Mouse (Mus musculus) heart, postnatal 36 days (tissue): Measurements from ENCODE around the gene Hoxb8. TPM values are rescaled to one million over a fixed set of nuclear protein-coding genes. Genes with fewer than 3 reads are reported as not detected.

ENCODE experiments used
- DNase-seq, 2 experiments: peaks; one replicate each; pipeline ENCODE4 v3.0.0; 2021 to 2022
- intact Hi-C: fragments of 180-260 bp; cut with DNase I; formaldehyde crosslinking; loops from one replicate; pipeline ENCODE4 v1.15.1; 2025
- microRNA-seq, 2 experiments: library from miRNA; unstranded; fragments of <30 nt; microRNA quantifications; one replicate each; pipeline ENCODE4 v1.2.0; 2021; ENCODE audit warnings: borderline number of aligned reads in 2 of 2
- total RNA-seq, 2 experiments: library from RNA; stranded (reverse); gene quantifications; 2 replicates each; pipeline ENCODE4 v1.2.3; 2021

The Hoxb8 gene
- total RNA-seq, 2 experiments from 2014 or later, result not detected

GRCm38 (mm10) chr11:96325747-96326212, 44.1 kb downstream of the Hoxb8 start:
- DNase-seq, result no peak
- intact Hi-C loops, result no loop called here

DNA sequence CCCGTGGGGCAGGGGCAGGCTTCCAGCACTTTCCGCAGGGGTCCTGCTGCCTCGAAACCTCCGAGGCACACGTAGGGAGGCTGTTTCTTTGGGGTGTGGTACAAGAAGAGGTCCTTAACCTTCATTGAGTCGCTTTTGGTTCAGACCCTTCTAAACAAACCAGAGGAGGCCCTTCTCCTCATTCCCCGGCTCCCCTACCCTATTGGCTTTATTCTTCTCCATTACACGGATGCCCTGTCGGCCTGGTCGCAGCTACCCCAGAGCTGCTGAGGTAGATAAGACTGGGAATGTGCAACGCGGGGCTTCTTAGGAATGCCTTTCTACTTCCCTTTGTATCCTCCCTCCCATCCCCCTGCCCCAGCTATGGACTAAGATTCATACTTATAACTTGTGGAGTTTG, 45.0 kb downstream of the Hoxb8 start:
- no peak for DNase-seq
- intact Hi-C loops, result no loop called here

DNA sequence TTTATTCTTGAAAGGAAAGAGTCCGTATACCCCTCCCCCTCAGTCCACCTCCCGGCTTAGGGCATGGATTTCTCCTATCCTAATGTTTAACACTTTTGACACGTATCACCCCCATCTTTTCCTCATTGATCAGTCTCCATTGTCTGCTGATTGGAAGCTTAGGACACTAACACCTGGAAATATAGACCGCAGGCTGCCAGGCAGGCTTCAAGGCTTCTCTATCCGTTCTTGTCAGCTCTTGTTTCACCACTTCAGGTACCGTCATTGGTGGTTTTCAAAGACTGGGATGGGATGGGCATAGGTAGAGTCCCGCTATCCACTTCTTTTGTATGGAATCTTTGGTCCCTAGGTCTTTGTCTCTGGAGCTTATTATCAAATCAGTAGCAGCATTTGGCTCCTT, 45.4 kb downstream of the Hoxb8 start:
- intact Hi-C loops, result no loop called here
- no peak for DNase-seq

GRCm38 (mm10) chr11:96327750-96328149, 46.0 kb downstream of the Hoxb8 start:
- intact Hi-C loops, result no loop called here

DNA sequence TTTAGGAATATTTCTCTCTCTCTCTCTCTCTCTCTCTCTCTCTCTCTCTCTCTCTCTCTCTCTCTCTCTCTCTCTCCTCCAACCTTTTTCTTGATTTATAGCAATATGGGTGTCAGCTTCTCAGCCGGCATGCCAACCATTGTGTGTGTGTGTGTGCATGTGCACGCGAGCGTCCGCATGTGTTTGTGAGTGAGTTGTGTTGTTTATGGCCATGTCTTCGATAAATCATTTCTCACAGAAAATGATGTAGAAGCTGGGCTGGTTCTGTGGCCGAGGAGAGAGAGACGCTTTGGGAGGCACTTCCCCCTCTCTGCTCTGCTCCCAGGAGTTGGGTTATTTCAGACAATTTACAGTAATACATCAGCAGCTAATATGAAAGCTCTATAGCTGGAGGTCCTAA, 46.9 kb downstream of the Hoxb8 start:
- intact Hi-C loops, result no loop called here
- no peak for DNase-seq

More at GRCm38 (mm10) chr11:96327750-96328149, 46.0 kb downstream of the Hoxb8 start:
- DNase-seq, result no peak

DNA sequence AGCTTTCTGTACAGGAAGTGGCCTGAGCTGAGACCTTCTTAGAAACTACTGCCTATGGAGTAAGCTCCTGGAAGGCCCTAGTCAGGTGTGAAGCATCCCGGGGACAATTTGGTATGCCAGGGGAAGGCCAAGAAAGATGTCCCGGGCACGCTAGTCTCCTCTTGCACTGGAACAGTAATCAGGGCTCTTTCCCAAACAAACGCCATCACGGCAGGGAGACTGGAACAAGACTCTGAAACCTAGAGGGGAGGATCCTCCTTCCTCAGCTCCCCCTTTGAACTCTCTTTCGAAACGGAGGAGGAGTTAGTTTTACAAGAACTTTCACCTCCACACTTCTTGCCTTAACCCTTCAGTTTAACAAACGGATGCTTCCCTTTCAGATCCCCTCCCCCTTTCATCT, 50.4 kb downstream of the Hoxb8 start:
- DNase-seq, result no peak
- intact Hi-C loops, result no loop called here

DNA sequence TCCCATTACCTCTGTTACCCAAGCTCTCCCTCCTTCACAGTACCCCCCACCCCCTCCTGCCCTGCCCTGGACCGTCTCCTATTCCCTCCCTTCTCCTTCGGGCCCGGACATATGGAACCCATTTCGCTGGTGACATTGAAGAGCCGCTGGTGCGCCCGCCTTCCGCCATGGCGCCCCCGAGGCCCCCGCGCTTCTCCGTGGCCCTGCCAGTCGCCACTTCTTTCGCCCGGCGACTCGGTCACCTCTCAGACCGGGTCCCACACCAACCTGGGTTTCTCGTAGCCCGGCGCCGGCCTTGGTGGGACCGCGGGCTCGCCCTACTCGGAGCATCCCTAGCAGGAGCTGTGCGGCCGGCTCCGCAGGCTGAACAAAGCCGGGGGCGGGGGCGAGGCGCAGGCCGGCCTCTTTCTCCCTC, 50.9 kb downstream of the Hoxb8 start:
- no peak for DNase-seq
- intact Hi-C loops, result no loop called here

DNA sequence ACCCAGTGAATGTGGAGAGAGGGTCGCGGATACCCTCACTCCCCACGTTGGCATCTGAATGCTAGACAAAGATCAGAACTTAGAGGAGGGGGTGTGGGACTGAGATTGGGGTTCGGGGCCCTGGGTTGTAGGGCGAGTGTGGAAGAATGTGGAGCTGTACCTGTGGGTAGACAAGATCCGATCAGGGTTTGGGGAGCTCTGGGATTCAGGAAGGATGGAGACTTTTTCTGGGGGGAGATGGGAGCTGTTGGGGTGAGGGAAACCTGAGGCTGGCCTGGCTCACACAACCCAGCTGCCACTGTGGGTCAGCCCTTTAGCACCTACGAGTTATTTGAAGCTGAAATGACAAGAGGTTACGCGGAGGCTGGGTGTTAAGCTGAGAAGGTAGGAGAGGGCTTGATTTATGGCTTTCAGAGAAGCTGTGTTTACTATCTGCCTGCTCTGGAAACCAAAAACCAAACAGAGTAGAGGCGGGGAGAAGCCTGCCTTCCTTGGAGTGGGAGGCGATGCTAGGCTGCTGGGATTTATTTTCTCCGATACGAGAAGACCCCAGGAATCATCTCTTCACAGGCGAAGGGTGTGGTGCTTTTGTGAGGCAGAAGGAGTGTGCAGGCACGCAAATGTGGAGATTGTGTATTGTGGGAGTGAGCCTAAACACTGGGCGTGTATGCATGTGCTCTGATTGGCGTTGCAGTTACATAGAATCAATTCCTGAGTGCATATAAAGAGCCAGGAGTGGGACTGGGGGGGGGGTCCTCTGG, 51.7 kb downstream of the Hoxb8 start:
- intact Hi-C loops, result no loop called here
- no peak for DNase-seq

- intact Hi-C loops, result no loop called here
- no peak for DNase-seq
Measured at GRCm38 (mm10) chr11:96334002-96334364, 52.3 kb downstream of the Hoxb8 start.

Small RNA genes lying within 50 kb of the gene (microRNA-seq; reads per million reads assigned to microRNA genes)
- gene Mir10a (1,852 to 2,459 reads per million in 2 experiments), gene Mir196a-1 (0 reads per million in 2 experiments)

Other genes starting within 250 kb of the Hoxb8 start
- gene Snf8, start 247.0 kb upstream of the Hoxb8 start, total RNA-seq, result 10 to 100 TPM; 44.1 to 46.2 TPM
- gene Ube2z, start 216.5 kb upstream of the Hoxb8 start, total RNA-seq, result 10 to 100 TPM; 30.7 to 32.1 TPM
- gene Atp5g1, start 206.2 kb upstream of the Hoxb8 start, total RNA-seq, result 1,000 to 10,000 TPM; 3,285 to 3,604 TPM
- not detected for gene Calcoco2, start 169.9 kb upstream of the Hoxb8 start, total RNA-seq
- not detected for gene Ttll6, start 148.1 kb upstream of the Hoxb8 start, total RNA-seq
- not detected for gene Hoxb13, start 87.6 kb upstream of the Hoxb8 start, total RNA-seq
- not detected for gene Hoxb9, start 10.4 kb upstream of the Hoxb8 start, total RNA-seq
- not detected for gene Hoxb7, start 4.7 kb downstream of the Hoxb8 start, total RNA-seq
- not detected for gene Hoxb6, start 10.6 kb downstream of the Hoxb8 start, total RNA-seq
- gene Hoxb5, start 21.4 kb downstream of the Hoxb8 start, total RNA-seq, result under 1 TPM; 0.19 to 0.22 TPM
- under 1 TPM; 0.51 to 0.53 TPM for gene Hoxb4, start 36.4 kb downstream of the Hoxb8 start, total RNA-seq
- under 1 TPM; 0.42 to 0.68 TPM for gene Hoxb3, start 41.4 kb downstream of the Hoxb8 start, total RNA-seq
- gene Hoxb2, start 68.6 kb downstream of the Hoxb8 start, total RNA-seq, result 1 to 10 TPM in 1 of 2 experiments, under 1 TPM in 1; 0.51 to 1.1 TPM
- gene Hoxb1, start 83.8 kb downstream of the Hoxb8 start, total RNA-seq, result not detected
- under 1 TPM in 1 of 2 experiments, not detected in 1; 0.30 TPM for gene Skap1, start 182.7 kb downstream of the Hoxb8 start, total RNA-seq